Mouse (Mus musculus): ENCODE data around the gene Prrt3. TPM values are rescaled to one million over a fixed set of nuclear protein-coding genes. Genes with fewer than 3 reads are reported as not detected.

Prrt3 gene
- polyA plus RNA-seq, 1 experiment from 2014 or later, result 12.8 TPM

Small RNA genes lying within 50 kb of the gene (microRNA-seq; reads per million reads assigned to microRNA genes)
- not detected for gene Gm23365

Other genes starting within 250 kb of the Prrt3 start
- 1.5 TPM in 2 replicates for gene Cpne9, start 219.6 kb downstream of the Prrt3 start, polyA plus RNA-seq (2015; fragmentation: Nextera tagmentation; extraction: Ambion mirVana)
- 13.8 TPM in 2 replicates for gene Brpf1, start 194.8 kb downstream of the Prrt3 start, polyA plus RNA-seq (2015; fragmentation: Nextera tagmentation; extraction: Ambion mirVana)
- 9.3 and 10.1 TPM in 2 replicates for gene Ogg1, start 175.0 kb downstream of the Prrt3 start, polyA plus RNA-seq (2015; fragmentation: Nextera tagmentation; extraction: Ambion mirVana)
- gene Camk1, start 157.9 kb downstream of the Prrt3 start, polyA plus RNA-seq (2015; fragmentation: Nextera tagmentation; extraction: Ambion mirVana), result 103 and 119 TPM in 2 replicates
- 73.4 and 73.9 TPM in 2 replicates for gene Tada3, start 124.0 kb downstream of the Prrt3 start, polyA plus RNA-seq (2015; fragmentation: Nextera tagmentation; extraction: Ambion mirVana)
- 428 and 436 TPM in 2 replicates for gene Arpc4, start 123.8 kb downstream of the Prrt3 start, polyA plus RNA-seq (2015; fragmentation: Nextera tagmentation; extraction: Ambion mirVana)
- gene Ttll3, start 112.7 kb downstream of the Prrt3 start, polyA plus RNA-seq (2015; fragmentation: Nextera tagmentation; extraction: Ambion mirVana), result 10.3 and 11.3 TPM in 2 replicates
- 20.0 and 24.6 TPM in 2 replicates for gene Rpusd3, start 82.6 kb downstream of the Prrt3 start, polyA plus RNA-seq (2015; fragmentation: Nextera tagmentation; extraction: Ambion mirVana)
- 0.24 TPM in 1 of 2 replicates, not detected in the other for gene Cidec, start 66.2 kb downstream of the Prrt3 start, polyA plus RNA-seq (2015; fragmentation: Nextera tagmentation; extraction: Ambion mirVana)
- 103 TPM in 2 replicates for gene Jagn1, start 59.4 kb downstream of the Prrt3 start, polyA plus RNA-seq (2015; fragmentation: Nextera tagmentation; extraction: Ambion mirVana)
- 0.50 and 1.5 TPM in 2 replicates for gene Il17re, start 43.4 kb downstream of the Prrt3 start, polyA plus RNA-seq (2015; fragmentation: Nextera tagmentation; extraction: Ambion mirVana)
- gene Il17rc, start 30.5 kb downstream of the Prrt3 start, polyA plus RNA-seq (2015; fragmentation: Nextera tagmentation; extraction: Ambion mirVana), result 3.5 and 9.5 TPM in 2 replicates
- 87.9 and 106 TPM in 2 replicates for gene Creld1, start 18.6 kb downstream of the Prrt3 start, polyA plus RNA-seq (2015; fragmentation: Nextera tagmentation; extraction: Ambion mirVana)
- gene Emc3, start 29.7 kb upstream of the Prrt3 start, polyA plus RNA-seq (2015; fragmentation: Nextera tagmentation; extraction: Ambion mirVana), result 118 and 119 TPM in 2 replicates
- 1.8 and 3.7 TPM in 2 replicates for gene Fancd2, start 29.8 kb upstream of the Prrt3 start, polyA plus RNA-seq (2015; fragmentation: Nextera tagmentation; extraction: Ambion mirVana)
- not detected in 2 replicates for gene Fancd2os, start 98.8 kb upstream of the Prrt3 start, polyA plus RNA-seq (2015; fragmentation: Nextera tagmentation; extraction: Ambion mirVana)
- gene Brk1, start 102.8 kb upstream of the Prrt3 start, polyA plus RNA-seq (2015; fragmentation: Nextera tagmentation; extraction: Ambion mirVana), result 245 and 258 TPM in 2 replicates
- gene Vhl, start 122.0 kb upstream of the Prrt3 start, polyA plus RNA-seq (2015; fragmentation: Nextera tagmentation; extraction: Ambion mirVana), result 68.1 and 75.8 TPM in 2 replicates
- gene Irak2, start 136.5 kb upstream of the Prrt3 start, polyA plus RNA-seq (2015; fragmentation: Nextera tagmentation; extraction: Ambion mirVana), result 2.5 and 4.5 TPM in 2 replicates
- 0.96 and 1.4 TPM in 2 replicates for gene Tatdn2, start 195.1 kb upstream of the Prrt3 start, polyA plus RNA-seq (2015; fragmentation: Nextera tagmentation; extraction: Ambion mirVana)
- gene Ghrl, start 217.9 kb upstream of the Prrt3 start, polyA plus RNA-seq (2015; fragmentation: Nextera tagmentation; extraction: Ambion mirVana), result 1.1 and 1.9 TPM in 2 replicates
- gene Sec13, start 238.8 kb upstream of the Prrt3 start, polyA plus RNA-seq (2015; fragmentation: Nextera tagmentation; extraction: Ambion mirVana), result 194 and 214 TPM in 2 replicates